Mouse (Mus musculus) small intestine, adult 2 months (tissue): Measurements from ENCODE around the gene Cfap300.

ENCODE experiments used
- CTCF ChIP-seq: fragments of 200-500 bp; IDR thresholded peaks from 2 replicates; pipeline ENCODE4 v1.5.1; 2012; ENCODE audit warnings: low read depth, mild to moderate bottlenecking, control low read depth, inconsistent platforms, low read length, moderate library complexity, mixed read lengths; ENCODE audit not compliant: insufficient replicate concordance, insufficient read length; ENCODE audit errors: extremely low read depth
- POLR2A ChIP-seq: fragments of 200-500 bp; IDR thresholded peaks from 2 replicates; pipeline ENCODE4 v1.6.1; 2012; ENCODE audit warnings: low read depth, mild to moderate bottlenecking, control low read depth, inconsistent platforms, low read length, moderate library complexity

GRCm38 (mm10) chr9:7971993-7972392 lies 70.6 kb downstream of the Cfap300 start:
- TF ChIP-seq CTCF, result no peak
- no peak for TF ChIP-seq POLR2A
